Mouse (Mus musculus): ENCODE data around the gene Nfkbiz.
"Not testable (repeated sequence)": the region's sequence is repeated elsewhere in the genome, so short reads cannot be mapped to it uniquely, and the experiment has no call there.

Gene Nfkbiz

GRCm38 (mm10) chr16:55838510-55839474, at the start of gene Nfkbiz:
Gene Nfkbiz (minus strand): TSS chr16:55838899.
- DNase-seq (ENCODE audit: low spot score in 2 of 2) = peak; percentile 83

GRCm38 (mm10) chr16:55887814-55888583, 49.3 kb upstream of the Nfkbiz start:
- DNase-seq (ENCODE audit: low spot score in 2 of 2) = no peak

- DNase-seq (ENCODE audit: low spot score in 2 of 2) = no peak
Measured at GRCm38 (mm10) chr16:55884246-55884645, 45.5 kb upstream of the Nfkbiz start.

DNA sequence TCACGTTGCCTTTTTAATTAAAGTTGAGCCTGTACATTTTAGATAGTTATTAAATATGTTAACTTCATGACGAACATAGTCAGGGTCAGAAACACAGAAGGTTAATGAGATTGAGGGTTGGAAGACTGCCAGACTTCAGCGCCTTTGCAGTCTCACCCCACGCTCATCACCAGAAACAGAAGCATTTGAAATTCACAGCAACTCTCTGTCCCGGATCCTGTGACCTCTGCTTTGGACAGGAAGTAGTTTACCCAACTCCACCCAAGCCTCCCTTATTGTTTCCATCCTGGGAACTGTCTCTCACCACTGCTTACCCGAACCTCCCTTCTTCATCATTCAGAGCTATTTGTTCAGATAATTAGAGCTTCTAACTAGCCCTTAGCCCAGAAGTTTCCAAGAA, 37.3 kb upstream of the Nfkbiz start:
- no peak for DNase-seq (ENCODE audit: low spot score in 2 of 2)

DNA sequence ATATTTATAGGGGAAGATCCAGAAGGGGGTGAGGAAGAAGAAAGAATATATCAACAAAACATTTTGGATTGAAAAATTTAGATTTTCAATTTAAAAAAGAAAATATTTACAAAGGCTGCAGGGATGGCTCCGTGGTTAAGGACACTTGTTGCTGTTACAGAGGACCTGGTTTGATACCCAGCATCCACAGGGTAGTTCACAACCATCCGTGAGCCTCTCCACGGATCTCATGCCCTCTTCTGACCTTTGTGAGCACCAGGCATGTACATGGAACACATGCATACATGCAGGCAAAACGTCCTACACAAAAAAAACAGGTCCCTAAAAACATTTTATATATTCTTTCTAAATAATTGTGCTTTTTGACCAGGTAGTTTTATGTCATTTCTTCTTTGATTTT, 25.1 kb upstream of the Nfkbiz start:
- no peak for DNase-seq (ENCODE audit: low spot score in 2 of 2)

DNA sequence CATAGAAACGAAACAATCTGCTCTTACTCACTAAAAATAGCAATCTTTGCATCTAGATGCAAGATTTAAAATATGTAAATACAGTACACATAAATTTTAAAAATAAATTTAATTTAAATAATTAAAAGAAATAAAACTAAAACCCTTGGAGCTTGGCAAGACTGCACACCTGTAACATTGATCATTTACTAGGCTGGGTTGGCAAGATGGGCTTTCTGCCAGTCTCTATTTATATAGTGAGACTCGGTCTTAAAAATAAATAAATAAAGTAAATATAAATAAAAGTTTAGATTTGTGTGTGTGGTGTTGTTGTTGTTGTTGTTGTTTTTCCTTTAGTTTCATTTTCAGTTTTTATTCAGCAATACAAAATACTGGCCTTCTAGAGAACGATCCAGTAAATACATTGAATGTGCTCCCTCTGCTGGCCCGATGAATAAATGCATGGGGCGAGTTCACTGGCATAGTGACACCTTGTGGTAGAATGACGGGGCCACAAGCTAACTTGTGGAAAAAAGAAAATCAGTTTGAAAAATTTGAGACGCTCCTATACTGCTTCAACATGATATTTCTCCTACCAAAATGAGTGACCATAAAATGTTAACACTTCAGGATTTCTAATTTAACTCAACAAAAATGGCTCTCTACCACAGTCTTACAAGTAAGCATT, 24.6 kb upstream of the Nfkbiz start:
- peak; percentile 31 to 67 for DNase-seq (ENCODE audit: low spot score in 2 of 2)

GRCm38 (mm10) chr16:55861104-55861503, 22.4 kb upstream of the Nfkbiz start:
- no peak for DNase-seq (ENCODE audit: low spot score in 2 of 2)

DNA sequence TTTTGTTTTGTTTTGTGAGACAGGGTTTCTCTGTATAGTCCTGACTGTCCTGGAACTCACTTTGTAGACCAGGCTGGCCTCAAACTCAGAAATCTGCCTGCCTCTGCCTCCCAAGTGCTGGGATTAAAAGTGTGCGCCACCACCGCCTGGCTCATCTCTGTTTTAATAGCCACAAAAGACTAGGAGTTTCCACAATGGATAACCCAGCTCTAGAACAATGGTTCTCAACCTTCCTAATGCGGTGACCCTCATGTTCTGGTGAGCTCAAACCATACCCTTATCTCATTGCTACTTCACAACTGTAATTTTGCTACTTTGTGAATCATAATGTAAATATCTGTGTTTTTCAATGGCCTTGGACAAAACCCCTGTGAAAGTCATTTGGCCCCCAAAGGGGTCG, 20.7 kb upstream of the Nfkbiz start:
- DNase-seq (ENCODE audit: low spot score in 2 of 2) = not testable (repeated sequence)

GRCm38 (mm10) chr16:55858465-55858864, 19.8 kb upstream of the Nfkbiz start:
- DNase-seq (ENCODE audit: low spot score in 2 of 2) = peak; percentile 53 to 55

GRCm38 (mm10) chr16:55852943-55853727, 14.4 kb upstream of the Nfkbiz start:
- DNase-seq (ENCODE audit: low spot score in 2 of 2) = peak; percentile 59 to 73

DNA sequence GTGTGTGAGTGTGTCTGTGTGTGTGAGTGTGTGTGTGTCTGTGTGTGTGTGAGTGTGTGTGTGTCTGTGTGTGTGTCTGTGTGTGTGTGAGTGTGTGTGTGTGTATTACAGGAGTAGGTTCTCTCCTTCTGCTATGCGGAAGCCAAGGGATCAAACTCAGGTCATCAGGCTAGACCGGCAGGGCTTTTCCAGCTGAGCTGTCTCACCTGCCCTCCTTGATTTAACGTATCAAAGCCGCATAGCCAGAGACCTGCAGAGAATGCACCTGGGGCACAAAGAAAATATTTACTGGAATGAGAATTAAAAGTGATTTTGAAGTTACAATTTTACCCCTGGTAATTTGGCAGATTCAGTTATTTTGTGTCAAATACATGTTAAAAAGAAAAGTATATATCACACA, 13.8 kb upstream of the Nfkbiz start:
- DNase-seq (ENCODE audit: low spot score in 2 of 2) = no peak

DNA sequence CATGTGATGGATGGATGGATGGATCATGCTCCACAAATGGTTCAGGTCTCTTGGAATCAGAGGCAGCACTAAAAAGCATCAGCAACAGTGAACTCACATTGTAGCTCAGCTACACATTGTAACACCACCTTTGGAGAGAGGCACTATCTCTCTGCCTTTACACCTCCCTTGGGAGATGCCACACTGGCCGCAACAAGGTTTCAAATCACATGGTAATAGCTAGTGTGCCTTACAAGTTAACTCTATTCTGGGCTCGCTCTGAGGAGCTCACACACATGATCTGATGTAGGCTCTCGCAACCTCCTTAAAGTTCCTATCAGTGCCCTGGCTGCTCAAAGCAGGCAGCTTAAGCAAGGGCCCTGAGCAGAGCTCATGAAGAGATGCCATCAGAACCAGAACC, 11.8 kb upstream of the Nfkbiz start:
- no peak for DNase-seq (ENCODE audit: low spot score in 2 of 2)

GRCm38 (mm10) chr16:55847679-55848078, 9.0 kb upstream of the Nfkbiz start:
- no peak for DNase-seq (ENCODE audit: low spot score in 2 of 2)

DNA sequence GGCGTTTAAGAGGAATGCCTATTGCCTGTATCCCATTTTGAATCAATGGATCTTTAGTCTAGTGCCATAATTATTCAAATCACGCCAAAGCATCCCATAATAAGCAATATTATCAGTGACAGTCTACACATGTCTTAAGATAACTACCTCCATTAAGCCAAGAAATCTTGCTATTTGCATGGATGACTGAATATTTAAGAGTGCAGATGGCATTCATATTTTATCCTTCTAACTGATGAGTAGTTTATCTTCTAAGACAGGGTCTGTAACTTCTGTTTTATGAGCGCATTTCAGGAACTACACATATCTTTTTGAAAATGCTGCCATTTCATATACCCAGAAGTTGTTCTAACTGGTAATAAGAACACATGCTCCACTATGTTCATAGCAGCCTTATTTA, 6.1 kb upstream of the Nfkbiz start:
- no peak for DNase-seq (ENCODE audit: low spot score in 2 of 2)

- DNase-seq (ENCODE audit: low spot score in 2 of 2) = no peak
Measured at GRCm38 (mm10) chr16:55843919-55844318, 5.2 kb upstream of the Nfkbiz start.

- no peak for DNase-seq (ENCODE audit: low spot score in 2 of 2)
Measured at GRCm38 (mm10) chr16:55843134-55843533, 4.4 kb upstream of the Nfkbiz start.

- DNase-seq (ENCODE audit: low spot score in 2 of 2) = no peak
Measured at GRCm38 (mm10) chr16:55841506-55841905, 2.8 kb upstream of the Nfkbiz start.

GRCm38 (mm10) chr16:55838129-55838509, 580 bp downstream of the Nfkbiz start:
- DNase-seq (ENCODE audit: low spot score in 2 of 2) = no peak

GRCm38 (mm10) chr16:55837653-55838052, 1.0 kb downstream of the Nfkbiz start:
- DNase-seq (ENCODE audit: low spot score in 2 of 2) = not testable (repeated sequence)

DNA sequence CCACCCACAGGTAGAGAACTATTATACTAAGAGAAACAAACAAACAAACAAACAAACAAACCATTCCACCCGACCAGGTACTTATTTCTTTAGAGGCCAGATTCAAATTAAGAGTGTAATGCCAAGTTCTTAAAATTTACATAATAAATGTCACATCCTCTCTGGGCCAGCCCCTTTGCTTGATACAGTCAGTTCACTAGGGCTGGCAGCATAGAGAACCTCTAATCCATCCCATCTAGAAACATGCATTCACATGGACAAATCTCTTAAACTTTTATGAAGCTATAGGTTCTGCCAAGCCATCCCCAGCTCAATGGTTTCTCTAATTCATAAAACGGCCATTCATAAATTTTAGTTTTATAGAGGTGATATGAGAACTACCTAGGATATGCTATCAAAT, 1.5 kb downstream of the Nfkbiz start:
- no peak for DNase-seq (ENCODE audit: low spot score in 2 of 2)

GRCm38 (mm10) chr16:55835798-55836197, 2.9 kb downstream of the Nfkbiz start:
- no peak for DNase-seq (ENCODE audit: low spot score in 2 of 2)
